Mouse (Mus musculus) cortical plate, adult 2 months (tissue): ENCODE measurements around the gene Dnpep.

Source experiments
- CTCF ChIP-seq: fragments of 200-500 bp; IDR thresholded peaks from 2 replicates; pipeline ENCODE4 v1.5.1; 2011; ENCODE audit warnings: mild to moderate bottlenecking, control low read depth, low read length; ENCODE audit not compliant: insufficient read depth; ENCODE audit errors: extremely low read depth
- POLR2A ChIP-seq: fragments of 200-500 bp; IDR thresholded peaks from 2 replicates; pipeline ENCODE4 v1.6.1; 2011; ENCODE audit warnings: mild to moderate bottlenecking, low read length, control low read depth; ENCODE audit not compliant: insufficient read depth; ENCODE audit errors: extremely low read depth

- TF ChIP-seq POLR2A (no peak), CTCF (no peak)
Observed at GRCm38 (mm10) chr1:75293331-75293701, 24.5 kb downstream of the Dnpep start.
